11 mouse cellular contexts compared by ENCODE assay signal in the genomic region with DNA sequence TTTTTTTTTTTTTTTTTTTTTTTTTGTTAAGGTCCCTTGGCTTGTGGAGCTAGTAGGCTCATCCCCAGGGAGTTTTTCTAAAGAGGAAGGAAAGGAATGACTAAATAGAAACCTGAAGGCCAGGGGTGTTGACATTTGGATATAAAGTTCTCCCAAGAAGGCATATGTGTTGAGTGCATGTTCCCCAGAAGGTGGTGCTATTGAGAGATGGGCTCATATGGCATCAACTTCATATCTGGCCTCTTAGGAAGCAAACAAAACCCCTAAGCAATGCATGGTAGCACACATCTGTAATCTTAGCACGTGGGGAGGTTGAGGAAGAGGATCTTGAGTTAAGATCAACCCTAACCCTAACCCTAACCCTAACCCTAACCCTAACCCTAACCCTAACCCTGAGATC. TPM values are rescaled to one million over a fixed set of nuclear protein-coding genes. Genes with fewer than 3 reads are reported as not detected.
DNase-seq lines count a peak whose midpoint lies in the region; ATAC-seq and TF ChIP-seq lines count a peak whose summit lies in the region.
"Had no signal": no experiment of that assay in that cellular context is flagged by ENCODE, and none has a peak within 500 bp of the region (broad histone marks: within the 10 kb centered on the region; RNA-seq: fewer than 3 reads in every experiment).

No protein-coding gene starts in this region.

- H3K4me2 ChIP-seq in lung, embryonic 14.5 days: no peak overlapping the region
- H3K4me2 ChIP-seq: forebrain, embryonic 15.5 days had no signal

- no peak for DNase-seq in gastrocnemius, adult 2 months
- no peak for DNase-seq in gastrocnemius, postnatal 36 days
- DNase-seq in lung, embryonic 14.5 days: peak; percentile 47
- no peak for DNase-seq in lung, postnatal 14 days
- DNase-seq in retina, embryonic 14.5 days (ENCODE audit: low spot score): peak; percentile 15
- DNase-seq in gastrocnemius, postnatal 10 days: no peak
- no peak for DNase-seq in thymus, postnatal 4 days
- DNase-seq: kidney, adult 8-10 months had no signal

- H3K4me1 ChIP-seq in lung, embryonic 14.5 days (ENCODE audit: insufficient read depth): no peaks in the 10 kb centered on the region
- H3K4me1 ChIP-seq: forebrain, embryonic 15.5 days had no signal

- intact Hi-C loops in gastrocnemius, adult 2 months (cut with DNase I): no loop called here
- intact Hi-C loops in gastrocnemius, postnatal 36 days (cut with DNase I): no loop called here

- no peak overlapping the region for H3K9ac ChIP-seq in lung, embryonic 14.5 days
- H3K9ac ChIP-seq: forebrain, embryonic 15.5 days had no signal

- 86% methylated on average over 1 of the region's 1 CpGs for WGBS in lung, embryonic 14.5 days

- H3K36me3 ChIP-seq in lung, embryonic 14.5 days (ENCODE audit: insufficient read depth): no peaks in the 10 kb centered on the region
- H3K36me3 ChIP-seq: forebrain, embryonic 15.5 days had no signal

- ATAC-seq in lung, embryonic 14.5 days (ENCODE audit: insufficient read depth): no peak
- peak; percentile 84 for ATAC-seq in common myeloid progenitor, adult 5-6 weeks (replicated peaks; ENCODE audit: low read depth, poor library complexity, severe bottlenecking)
- ATAC-seq: activated CD4-positive, CD25-positive, alpha-beta regulatory T cell, adult 4 months; forebrain, embryonic 15.5 days had no signal

- H3K9me3 ChIP-seq in lung, embryonic 14.5 days (ENCODE audit: low read depth, low read length): no peaks in the 10 kb centered on the region
- H3K9me3 ChIP-seq: forebrain, embryonic 15.5 days had no signal

- no peak overlapping the region for H3K4me3 ChIP-seq in gastrocnemius, adult 2 months
- H3K4me3 ChIP-seq in lung, embryonic 14.5 days (ENCODE audit: low read depth, low read length): no peak overlapping the region
- H3K4me3 ChIP-seq: forebrain, embryonic 15.5 days had no signal

- H3K27me3 ChIP-seq in lung, embryonic 14.5 days (ENCODE audit: insufficient read depth, low read length): no peaks in the 10 kb centered on the region
- H3K27me3 ChIP-seq: forebrain, embryonic 15.5 days had no signal

- no peak overlapping the region for H3K27ac ChIP-seq in gastrocnemius, adult 2 months
- H3K27ac ChIP-seq in lung, embryonic 14.5 days (ENCODE audit: low read depth): no peak overlapping the region
- H3K27ac ChIP-seq: forebrain, embryonic 15.5 days had no signal

- peak; percentile 46 for TF ChIP-seq CTCF in gastrocnemius, adult 2 months (IDR thresholded peaks at IDR 0.05)
- peak; percentile 38 for TF ChIP-seq CTCF in lung, embryonic 14.5 days (IDR thresholded peaks at IDR 0.05; ENCODE audit: low read depth)

RNA-seq across cellular contexts. Expression of a gene that starts 8.0 kb away (rescaled TPM):
- total RNA-seq in gastrocnemius, adult 2 months (2021): 10 to 100 TPM; 15.4 to 19.1 TPM
- total RNA-seq in gastrocnemius, postnatal 36 days (2021): 10 to 100 TPM; 14.0 to 14.2 TPM
- 17.0 and 19.3 TPM in 2 replicates for polyA plus RNA-seq in lung, embryonic 14.5 days (2014; fragmentation: Nextera tagmentation; extraction: Ambion mirVana)
- total RNA-seq in common myeloid progenitor, adult 5-6 weeks (2017): 3.4 and 5.6 TPM in 2 replicates
- 10 to 100 TPM; 17.8 to 21.3 TPM for total RNA-seq in gastrocnemius, postnatal 10 days (2021)

RNA-seq across cellular contexts. Expression of a gene that starts 12.8 kb away (rescaled TPM):
- total RNA-seq in gastrocnemius, adult 2 months (2021): 10 to 100 TPM; 36.4 to 45.7 TPM
- 10 to 100 TPM; 33.8 to 35.6 TPM for total RNA-seq in gastrocnemius, postnatal 36 days (2021)
- 128 and 145 TPM in 2 replicates for polyA plus RNA-seq in lung, embryonic 14.5 days (2014; fragmentation: Nextera tagmentation; extraction: Ambion mirVana)
- total RNA-seq in common myeloid progenitor, adult 5-6 weeks (2017): 13.3 and 16.5 TPM in 2 replicates
- 10 to 100 TPM; 44.2 to 48.4 TPM for total RNA-seq in gastrocnemius, postnatal 10 days (2021)

RNA-seq across cellular contexts. Expression of a gene that starts 41.3 kb away (rescaled TPM):
- total RNA-seq in gastrocnemius, adult 2 months (2021): not detected
- not detected for total RNA-seq in gastrocnemius, postnatal 36 days (2021)
- polyA plus RNA-seq in lung, embryonic 14.5 days (2014; fragmentation: Nextera tagmentation; extraction: Ambion mirVana): 0.18 and 0.42 TPM in 2 replicates
- 0.34 and 0.37 TPM in 2 replicates for total RNA-seq in common myeloid progenitor, adult 5-6 weeks (2017)
- total RNA-seq in gastrocnemius, postnatal 10 days (2021): under 1 TPM in 1 of 2 experiments, not detected in 1; 0.32 TPM

Comparison
In these comparisons a context has a peak if more than half of its experiments do, and no peak if none do; other contexts are left out.
1. DNase-seq: peak in lung, embryonic 14.5 days (single experiment) and retina, embryonic 14.5 days (single experiment); none in gastrocnemius, adult 2 months (single experiment), gastrocnemius, postnatal 36 days (0 of 2), lung, postnatal 14 days (single experiment), gastrocnemius, postnatal 10 days (single experiment) and thymus, postnatal 4 days (single experiment).